Mouse (Mus musculus) heart, postnatal 0 days (tissue): ENCODE results near the gene Daam1. TPM values are rescaled to one million over a fixed set of nuclear protein-coding genes. Genes with fewer than 3 reads are reported as not detected.
A peak's percentile ranks its signal among the peaks of the same experiment; 100 is the strongest.

ENCODE experiments used
- ATAC-seq: fragments of 200-750 bp; cut with Nextera tagmentation; 2 replicates; pipeline ENCODE4 v1.8.0; 2017; ENCODE audit warnings: low read depth, moderate number of reproducible peaks, moderate library complexity; ENCODE audit not compliant: insufficient read depth
- DNase-seq: peaks from one replicate; pipeline ENCODE4 v3.0.0-alpha.2; 2016; ENCODE audit warnings: low spot score
- H3K27ac ChIP-seq: fragments of 300-500 bp; sonication (generic); 2 replicates; pipeline ENCODE4 v1.5.1; 2014; ENCODE audit warnings: low read depth, mild to moderate bottlenecking
- H3K27me3 ChIP-seq: fragments of 300-500 bp; sonication (generic); 2 replicates; pipeline ENCODE4 v1.6.1; 2014; ENCODE audit warnings: low read length, mixed read lengths; ENCODE audit not compliant: control insufficient read depth, insufficient read depth
- H3K36me3 ChIP-seq: fragments of 300-500 bp; sonication (generic); replicated peaks from 2 replicates; pipeline ENCODE4 v1.6.1; 2014; ENCODE audit warnings: low read length, mixed read lengths; ENCODE audit not compliant: control insufficient read depth, insufficient read depth
- H3K4me1 ChIP-seq: fragments of 300-500 bp; sonication (generic); 2 replicates; pipeline ENCODE4 v1.6.1; 2014; ENCODE audit warnings: antibody characterized with exemption; ENCODE audit not compliant: control insufficient read depth, insufficient read depth
- H3K4me2 ChIP-seq: fragments of 300-500 bp; sonication (generic); 2 replicates; pipeline ENCODE4 v1.6.1; 2014; ENCODE audit warnings: low read depth, mild to moderate bottlenecking, low read length, moderate library complexity
- H3K4me3 ChIP-seq: fragments of 300-500 bp; sonication (generic); 2 replicates; pipeline ENCODE4 v1.5.1; 2014; ENCODE audit warnings: low read depth, low read length
- H3K9ac ChIP-seq: fragments of 300-500 bp; sonication (generic); replicated peaks from 2 replicates; pipeline ENCODE4 v1.6.1; 2014; ENCODE audit warnings: low read depth, low read length, mixed read lengths
- H3K9me3 ChIP-seq: fragments of 300-500 bp; sonication (generic); replicated peaks from 2 replicates; pipeline ENCODE4 v1.6.1; 2016; ENCODE audit warnings: low read length; ENCODE audit not compliant: control insufficient read depth
- CTCF ChIP-seq: IDR thresholded peaks from 2 replicates; pipeline ENCODE4 v1.5.1; 2016; ENCODE audit warnings: antibody characterized with exemption, control low read depth, low read depth
- EP300 ChIP-seq: IDR thresholded peaks from 2 replicates; pipeline ENCODE4 v1.6.1; 2016; ENCODE audit warnings: antibody characterized with exemption, low read depth
- WGBS: fragments of 180-500 bp; shearing (Covaris S2); extraction: QIAGEN DNeasy Blood & Tissue Kit; methylation state at CpG from one replicate; pipeline ENCODE4 v1.1.7; 2014; 5-methylcytosine and 5-hydroxymethylcytosine counted together
- polyA plus RNA-seq: library from polyadenylated mRNA; unstranded; fragments of >200 nt; fragmentation: Nextera tagmentation; extraction: Ambion mirVana; gene quantifications from 2 replicates; pipeline ENCODE4 v1.2.1, GENCODE M21; 2015
- total RNA-seq: library from RNA; depleted of rRNA; stranded (reverse); fragments of >200 nt; gene quantifications from 2 replicates; pipeline ENCODE4 v1.2.3, GENCODE M21; 2014; ENCODE audit warnings: low replicate concordance

Gene Daam1
- total and polyA plus RNA-seq, 2 experiments from 2014 or later, result 12.8 to 33.8 TPM

DNA sequence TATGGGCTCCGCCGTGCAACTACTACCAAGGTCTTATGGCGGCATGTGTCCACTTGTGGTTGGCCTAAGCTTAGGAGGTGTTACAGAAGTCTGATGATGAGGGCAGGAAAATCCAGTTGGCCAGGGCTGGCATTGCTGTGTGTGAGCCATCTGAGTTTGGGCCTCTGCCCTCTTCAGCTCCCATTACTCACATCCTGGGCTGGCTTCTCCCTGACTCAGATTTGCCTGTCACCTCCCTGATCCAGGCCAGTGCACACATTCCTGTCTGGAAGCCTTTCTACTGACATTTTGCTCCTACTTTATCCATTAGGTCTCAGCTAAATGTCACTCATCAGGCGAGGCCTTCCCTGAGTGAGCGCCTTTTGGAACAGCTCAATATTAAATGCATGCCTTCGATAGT is 57.5 kb downstream of the Daam1 start:
- no peaks in the 10 kb centered on the region for H3K9me3 ChIP-seq
- no peak overlapping the region for H3K4me3 ChIP-seq
- H3K36me3 ChIP-seq, result 0 out of 2 replicates have a peak, but pooled peaks cover 3% of the 10 kb centered on the region
- no peak overlapping the region for H3K4me2 ChIP-seq
- H3K27me3 ChIP-seq, result no peaks in the 10 kb centered on the region
- ATAC-seq (peak; percentile 50), DNase-seq (peak; percentile 75)
- TF ChIP-seq EP300, result 0 out of 2 replicates have a peak, but pooled peaks have one; percentile 21
- TF ChIP-seq CTCF, result no peak
- H3K4me1 ChIP-seq, result peaks cover 74% of the 10 kb centered on the region
- peak overlapping the region; percentile 94 for H3K27ac ChIP-seq
- 47% methylated on average over 6 of the region's 6 CpGs for WGBS
- H3K9ac ChIP-seq, result no peak overlapping the region

DNA sequence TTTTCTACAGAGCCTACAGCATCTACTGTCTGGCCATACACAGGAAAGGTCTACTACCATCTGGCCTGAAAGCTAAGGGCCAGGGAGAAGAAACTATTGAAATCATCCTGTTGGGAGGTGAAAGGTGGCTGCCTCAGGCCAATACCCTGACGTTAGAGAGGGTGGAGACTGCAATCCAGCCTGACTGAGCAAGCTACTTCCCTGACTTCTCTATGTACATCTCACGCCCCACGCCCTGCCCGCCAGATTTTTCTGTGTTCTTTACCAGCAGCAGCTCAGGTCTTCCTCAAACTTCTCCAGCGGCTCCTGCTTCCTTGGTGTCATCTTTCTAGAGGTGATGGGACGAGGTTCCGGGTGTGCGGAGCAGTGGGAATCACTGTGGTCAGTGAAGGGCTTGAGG is 58.4 kb downstream of the Daam1 start:
- no peaks in the 10 kb centered on the region for H3K27me3 ChIP-seq
- H3K9me3 ChIP-seq, result no peaks in the 10 kb centered on the region
- DNase-seq (no peak), ATAC-seq (no peak)
- 0 out of 2 replicates have a peak, but pooled peaks cover 3% of the 10 kb centered on the region for H3K36me3 ChIP-seq
- H3K9ac ChIP-seq, result no peak overlapping the region
- H3K4me2 ChIP-seq, result no peak overlapping the region
- TF ChIP-seq EP300 (no peak), CTCF (no peak)
- no peak overlapping the region for H3K4me3 ChIP-seq
- H3K4me1 ChIP-seq, result peaks cover 67% of the 10 kb centered on the region
- H3K27ac ChIP-seq, result peak overlapping the region; percentile 94
- 71% methylated on average over 8 of the region's 8 CpGs for WGBS

GRCm38 (mm10) chr12:71890282-71890681 is 59.4 kb downstream of the Daam1 start:
- DNase-seq (no peak), ATAC-seq (no peak)
- H3K9ac ChIP-seq, result no peak overlapping the region
- WGBS, result 98% methylated on average over 1 of the region's 1 CpGs
- no peak overlapping the region for H3K27ac ChIP-seq
- TF ChIP-seq CTCF (no peak), EP300 (no peak)
- H3K36me3 ChIP-seq, result 0 out of 2 replicates have a peak, but pooled peaks cover 3% of the 10 kb centered on the region
- H3K27me3 ChIP-seq, result no peaks in the 10 kb centered on the region
- no peak overlapping the region for H3K4me3 ChIP-seq
- no peaks in the 10 kb centered on the region for H3K9me3 ChIP-seq
- peaks cover 56% of the 10 kb centered on the region for H3K4me1 ChIP-seq
- no peak overlapping the region for H3K4me2 ChIP-seq

- Histone ChIP-seq H3K4me3 (no peak overlapping the region), H3K9ac (no peak overlapping the region), H3K4me1 (peaks cover 48% of the 10 kb centered on the region), H3K36me3 (peaks cover 15% of the 10 kb centered on the region), H3K27me3 (no peaks in the 10 kb centered on the region), H3K4me2 (no peak overlapping the region), H3K27ac (peak overlapping the region; percentile 8; the same call in 1 of the 2 replicates), H3K9me3 (no peaks in the 10 kb centered on the region)
- DNase-seq (no peak), ATAC-seq (no peak)
- TF ChIP-seq CTCF (no peak), EP300 (no peak)
- 69% methylated on average over 7 of the region's 7 CpGs for WGBS
These were observed 61.0 kb downstream of the Daam1 start for GRCm38 (mm10) chr12:71891729-71892355.

DNA sequence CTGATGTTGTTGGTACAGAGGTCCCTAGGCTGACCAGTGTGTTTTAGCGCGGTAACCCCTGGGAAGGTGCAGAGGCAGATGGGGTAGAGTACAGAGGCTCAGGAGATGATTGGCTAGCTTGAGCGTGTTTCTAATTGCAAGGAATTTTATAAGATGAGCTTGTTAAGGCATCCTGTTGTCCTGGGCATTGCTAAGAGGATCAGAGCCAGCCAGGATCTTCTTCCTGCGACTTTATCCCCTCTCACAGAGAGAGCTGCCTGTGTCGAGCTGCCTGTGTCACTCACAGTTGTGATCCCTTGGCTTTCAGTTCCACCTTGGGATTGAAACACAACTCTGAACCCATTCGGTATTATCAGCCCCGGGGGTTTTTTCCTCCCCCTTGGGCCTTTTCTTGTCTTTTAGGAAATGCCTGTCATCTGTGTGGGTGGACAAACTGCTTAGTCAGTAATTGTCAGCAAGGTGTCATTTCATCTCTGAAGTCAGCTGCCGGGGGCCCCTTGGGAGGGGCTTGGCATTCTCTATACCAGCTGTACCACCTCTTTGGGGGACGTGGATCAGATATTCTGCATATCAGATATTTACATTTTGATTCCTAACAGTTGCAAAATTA is 62.2 kb downstream of the Daam1 start:
- H3K9me3 ChIP-seq, result no peaks in the 10 kb centered on the region
- ATAC-seq, result no peak
- no peak overlapping the region for H3K27ac ChIP-seq
- no peak overlapping the region for H3K4me2 ChIP-seq
- no peak for DNase-seq
- 39% methylated on average over 9 of the region's 9 CpGs for WGBS
- H3K36me3 ChIP-seq, result peaks cover 25% of the 10 kb centered on the region
- H3K9ac ChIP-seq, result no peak overlapping the region; the same call in 1 of the 2 replicates
- no peak overlapping the region for H3K4me3 ChIP-seq
- H3K27me3 ChIP-seq, result no peaks in the 10 kb centered on the region
- H3K4me1 ChIP-seq, result peaks cover 38% of the 10 kb centered on the region
- TF ChIP-seq EP300, result no peak
- no peak for TF ChIP-seq CTCF
